Mouse (Mus musculus): ENCODE data around the gene Ptgir. TPM values are rescaled to one million over a fixed set of nuclear protein-coding genes. Genes with fewer than 3 reads are reported as not detected.

Gene Ptgir
- total RNA-seq, 1 experiment from 2014 or later = 1.7 TPM

GRCm38 (mm10) chr7:16913806-16914452, 7.6 kb downstream of the Ptgir start:
- peak; percentile 76 for ATAC-seq (ENCODE audit: extremely low read depth, insufficient number of reproducible peaks, low FRiP score, poor library complexity, severe bottlenecking)

GRCm38 (mm10) chr7:16914453-16915343, 8.4 kb downstream of the Ptgir start:
- no peak for ATAC-seq (ENCODE audit: extremely low read depth, insufficient number of reproducible peaks, low FRiP score, poor library complexity, severe bottlenecking)

GRCm38 (mm10) chr7:16915461-16916340, 9.4 kb downstream of the Ptgir start:
- ATAC-seq (ENCODE audit: extremely low read depth, insufficient number of reproducible peaks, low FRiP score, poor library complexity, severe bottlenecking) = no peak

GRCm38 (mm10) chr7:16916342-16917265, 10.3 kb downstream of the Ptgir start:
- no peak for ATAC-seq (ENCODE audit: extremely low read depth, insufficient number of reproducible peaks, low FRiP score, poor library complexity, severe bottlenecking)

- no peak for ATAC-seq (ENCODE audit: extremely low read depth, insufficient number of reproducible peaks, low FRiP score, poor library complexity, severe bottlenecking)
These were observed 11.2 kb downstream of the Ptgir start for GRCm38 (mm10) chr7:16917447-16917846.

GRCm38 (mm10) chr7:16918014-16918413, 11.7 kb downstream of the Ptgir start:
- ATAC-seq (ENCODE audit: extremely low read depth, insufficient number of reproducible peaks, low FRiP score, poor library complexity, severe bottlenecking) = no peak

GRCm38 (mm10) chr7:16918670-16919069, 12.4 kb downstream of the Ptgir start:
- ATAC-seq (ENCODE audit: extremely low read depth, insufficient number of reproducible peaks, low FRiP score, poor library complexity, severe bottlenecking) = no peak

- no peak for ATAC-seq (ENCODE audit: extremely low read depth, insufficient number of reproducible peaks, low FRiP score, poor library complexity, severe bottlenecking)
These were observed 13.3 kb downstream of the Ptgir start for GRCm38 (mm10) chr7:16919395-16920149.

GRCm38 (mm10) chr7:16920150-16920579, 13.9 kb downstream of the Ptgir start:
- no peak for ATAC-seq (ENCODE audit: extremely low read depth, insufficient number of reproducible peaks, low FRiP score, poor library complexity, severe bottlenecking)

GRCm38 (mm10) chr7:16920818-16921791, 14.8 kb downstream of the Ptgir start:
- ATAC-seq (ENCODE audit: extremely low read depth, insufficient number of reproducible peaks, low FRiP score, poor library complexity, severe bottlenecking) = no peak

- no peak for ATAC-seq (ENCODE audit: extremely low read depth, insufficient number of reproducible peaks, low FRiP score, poor library complexity, severe bottlenecking)
These were observed 15.6 kb downstream of the Ptgir start for GRCm38 (mm10) chr7:16921881-16922335.

GRCm38 (mm10) chr7:16922360-16922973, 16.2 kb downstream of the Ptgir start:
- no peak for ATAC-seq (ENCODE audit: extremely low read depth, insufficient number of reproducible peaks, low FRiP score, poor library complexity, severe bottlenecking)

- no peak for ATAC-seq (ENCODE audit: extremely low read depth, insufficient number of reproducible peaks, low FRiP score, poor library complexity, severe bottlenecking)
These were observed 17.2 kb downstream of the Ptgir start for GRCm38 (mm10) chr7:16923283-16924036.

GRCm38 (mm10) chr7:16924037-16924834, 17.9 kb downstream of the Ptgir start, which contains the start of gene Calm3:
Calm3 (minus strand) TSS chr7:16924114.
- peak; percentile 90 for ATAC-seq (ENCODE audit: extremely low read depth, insufficient number of reproducible peaks, low FRiP score, poor library complexity, severe bottlenecking)
